Mouse (Mus musculus): Measurements from ENCODE around the gene Prf1.

Prf1 gene

DNA sequence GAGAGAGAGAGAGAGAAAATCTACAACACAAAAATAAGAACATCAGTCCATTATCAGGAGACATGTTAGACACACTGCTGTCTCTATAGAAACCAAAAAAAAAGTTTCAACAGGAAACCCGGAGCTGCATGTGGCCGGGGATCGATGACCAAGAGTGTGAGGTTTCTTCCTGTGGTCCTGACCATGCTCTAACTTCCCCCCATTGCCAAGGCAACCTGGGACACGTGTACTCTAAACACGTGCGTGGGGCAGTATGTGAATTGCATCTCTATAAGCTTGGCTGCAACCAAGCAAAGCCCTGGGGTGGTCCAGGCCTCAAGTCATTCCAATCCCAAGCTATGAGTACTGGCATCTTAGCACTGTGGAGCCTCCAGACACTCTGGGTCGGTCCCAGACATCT lies 36.9 kb downstream of the Prf1 start:
- in situ Hi-C loops (cut with MboI; ENCODE audit: unreplicated experiment in 2 of 2): loop anchor here (5.0 to 25.0 kb wide), 5 partner anchors 132 to 552 kb away; no protein-coding TSS in a partner anchor

GRCm38 (mm10) chr10:61336137-61336536 lies 38.5 kb downstream of the Prf1 start:
- in situ Hi-C loops (cut with MboI; ENCODE audit: unreplicated experiment in 2 of 2): loop anchor here (10.0 to 25.0 kb wide), 2 partner anchors 274 to 551 kb away; no protein-coding TSS in a partner anchor

- in situ Hi-C loops (cut with MboI; ENCODE audit: unreplicated experiment in 2 of 2): loop anchor here (10.0 to 25.0 kb wide), 2 partner anchors 274 to 552 kb away; no protein-coding TSS in a partner anchor
These were observed 39.0 kb downstream of the Prf1 start for GRCm38 (mm10) chr10:61336592-61336991.

DNA sequence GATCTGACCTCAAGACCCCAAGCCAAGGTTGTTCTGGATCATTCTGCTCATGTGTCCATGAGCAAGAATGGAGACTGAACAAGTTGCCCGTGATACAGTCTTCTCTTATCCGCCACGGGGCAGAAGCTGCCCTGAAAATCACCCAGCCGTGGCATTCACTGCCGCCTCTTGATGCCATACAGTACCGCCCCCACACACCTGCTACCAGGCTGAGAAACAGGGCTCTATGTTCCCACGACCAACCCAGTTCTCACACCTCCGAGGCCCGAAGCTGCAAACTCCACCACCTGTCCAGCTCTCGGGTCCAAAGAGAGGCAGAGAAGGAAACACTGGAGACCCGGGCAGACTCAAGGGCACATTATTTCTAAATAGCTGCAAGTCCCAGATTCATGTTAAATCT lies 40.0 kb downstream of the Prf1 start:
- in situ Hi-C loops (cut with MboI; ENCODE audit: unreplicated experiment in 2 of 2): loop anchor here (10.0 to 25.0 kb wide), 2 partner anchors 275 to 553 kb away; no protein-coding TSS in a partner anchor

DNA sequence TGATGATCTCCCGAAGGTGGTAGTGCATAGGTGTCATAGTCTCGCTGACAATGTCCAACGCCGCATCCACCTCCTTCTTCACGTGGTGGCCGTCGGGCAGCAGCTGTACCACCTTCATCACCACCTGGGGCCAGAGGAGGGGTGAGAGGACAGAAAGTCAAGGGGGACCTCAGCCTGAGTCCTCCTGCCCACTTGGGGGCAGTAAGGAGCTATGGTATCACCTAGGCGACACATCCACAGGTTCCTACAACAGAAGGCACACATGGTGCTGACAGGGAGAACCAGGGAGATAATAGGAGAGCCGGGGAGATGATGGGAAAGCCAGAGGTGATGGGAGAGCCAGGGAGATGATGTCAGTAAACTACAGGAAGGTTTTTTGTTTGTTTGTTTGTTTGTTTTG lies 41.6 kb downstream of the Prf1 start:
- in situ Hi-C loops (cut with MboI; ENCODE audit: unreplicated experiment in 2 of 2): loop anchor here (10.0 to 25.0 kb wide), 2 partner anchors 277 to 554 kb away; no protein-coding TSS in a partner anchor

DNA sequence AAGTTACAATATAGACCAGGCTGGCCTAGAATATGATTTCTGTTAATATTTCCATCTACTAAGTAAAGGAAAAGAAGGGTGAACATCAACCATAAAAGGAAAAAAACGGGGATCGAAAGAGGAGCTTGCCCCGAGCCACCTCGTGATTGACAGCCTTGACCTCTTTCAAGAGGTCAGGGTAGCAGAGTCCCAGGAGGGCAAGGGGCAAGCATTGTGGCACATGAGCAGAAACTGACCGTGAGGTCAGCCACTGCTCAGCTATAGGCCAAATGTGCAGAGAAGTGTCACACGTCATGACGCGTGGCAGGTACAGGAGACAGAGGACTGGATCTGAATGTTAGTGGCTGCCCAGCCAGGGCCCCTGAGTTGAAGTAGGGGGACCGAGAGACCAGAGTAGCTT lies 42.6 kb downstream of the Prf1 start:
- in situ Hi-C loops (cut with MboI; ENCODE audit: unreplicated experiment in 2 of 2): loop anchor here (5.0 to 25.0 kb wide), 2 partner anchors 278 to 317 kb away; no protein-coding TSS in a partner anchor

DNA sequence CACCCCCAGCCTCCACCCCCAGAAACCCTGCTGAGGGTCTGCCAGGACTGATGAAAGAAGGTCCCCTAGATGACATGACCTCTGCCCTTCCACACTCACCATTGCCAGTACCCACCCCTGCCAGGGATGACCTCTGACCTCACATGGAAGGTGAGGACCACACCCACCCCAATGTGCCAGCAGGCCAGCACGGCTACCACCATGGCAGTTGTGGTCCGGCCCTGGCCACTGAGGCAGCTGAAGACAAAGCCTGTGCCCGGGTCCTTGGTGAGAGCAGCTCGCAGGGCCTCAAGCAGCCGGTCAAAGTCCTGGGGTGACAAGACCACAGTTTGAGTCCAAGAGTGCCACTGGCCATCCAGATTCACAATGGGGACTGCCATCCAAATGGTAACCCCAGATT lies 43.4 kb downstream of the Prf1 start:
- in situ Hi-C loops (cut with MboI; ENCODE audit: unreplicated experiment in 2 of 2): loop anchor here (5.0 to 25.0 kb wide), 2 partner anchors 279 to 316 kb away; no protein-coding TSS in a partner anchor

DNA sequence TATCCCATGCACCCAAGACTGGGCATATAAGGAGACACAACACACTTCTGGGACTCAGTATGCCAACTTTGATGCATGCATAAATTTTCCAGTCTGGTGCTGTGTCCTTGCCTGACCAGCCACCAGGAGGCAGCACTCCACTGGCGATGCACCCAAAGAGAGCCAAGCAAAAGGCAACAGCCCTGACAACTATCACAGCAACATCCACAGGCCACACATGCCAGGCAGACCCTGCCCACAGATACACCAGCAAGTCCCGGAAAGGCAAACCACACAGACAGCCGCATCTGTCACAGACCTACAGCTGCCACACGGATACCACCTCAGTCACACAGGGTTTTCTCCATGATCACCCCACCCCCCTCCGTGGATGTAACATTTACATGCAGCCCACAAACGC lies 43.9 kb downstream of the Prf1 start:
- in situ Hi-C loops (cut with MboI; ENCODE audit: unreplicated experiment in 2 of 2): loop anchor here (5.0 to 25.0 kb wide), 2 partner anchors 279 to 316 kb away; no protein-coding TSS in a partner anchor

DNA sequence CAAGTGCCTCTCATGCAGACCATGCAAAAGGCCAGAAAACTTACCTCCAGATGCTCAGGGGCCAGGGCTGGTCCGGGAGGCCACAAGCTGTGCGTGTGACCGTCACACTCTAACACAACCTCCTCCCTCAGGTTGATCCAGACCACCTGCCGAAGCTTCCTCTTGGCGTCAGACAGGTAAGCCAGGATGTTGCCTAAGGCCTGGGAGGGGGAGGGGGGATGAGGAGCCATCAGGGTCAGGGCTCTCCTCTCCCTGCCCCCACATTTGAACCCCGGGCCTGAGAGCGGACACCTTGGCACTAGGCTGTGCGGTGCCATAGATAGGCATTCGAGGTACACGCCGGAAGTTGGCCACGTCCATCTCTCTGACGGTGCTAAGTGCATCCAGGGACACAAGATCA lies 45.1 kb downstream of the Prf1 start:
- in situ Hi-C loops (cut with MboI; ENCODE audit: unreplicated experiment in 2 of 2): loop anchor here (5.0 to 25.0 kb wide), 2 partner anchors 280 to 315 kb away; no protein-coding TSS in a partner anchor

DNA sequence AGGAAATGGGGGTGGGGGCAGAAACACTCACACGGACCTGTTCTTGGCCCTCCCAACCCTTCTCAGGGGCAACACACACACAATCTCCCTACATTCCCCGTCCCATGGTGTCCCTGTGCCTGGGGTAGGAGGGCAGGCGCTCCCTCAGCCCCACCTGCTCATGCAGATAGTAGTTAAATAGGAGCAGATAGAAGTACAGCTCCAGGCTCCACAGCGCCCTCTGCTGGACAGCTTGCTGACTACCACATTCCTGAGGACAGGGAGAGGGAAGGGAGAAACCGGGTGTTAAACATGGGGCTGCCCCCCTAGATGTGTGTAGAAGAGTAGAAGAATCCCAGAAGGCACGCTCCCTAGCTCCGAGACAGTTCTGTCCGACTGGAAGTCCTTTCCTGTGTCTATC lies 46.3 kb downstream of the Prf1 start:
- in situ Hi-C loops (cut with MboI; ENCODE audit: unreplicated experiment in 2 of 2): loop anchor here (5.0 to 25.0 kb wide), 2 partner anchors 282 to 313 kb away; no protein-coding TSS in a partner anchor

DNA sequence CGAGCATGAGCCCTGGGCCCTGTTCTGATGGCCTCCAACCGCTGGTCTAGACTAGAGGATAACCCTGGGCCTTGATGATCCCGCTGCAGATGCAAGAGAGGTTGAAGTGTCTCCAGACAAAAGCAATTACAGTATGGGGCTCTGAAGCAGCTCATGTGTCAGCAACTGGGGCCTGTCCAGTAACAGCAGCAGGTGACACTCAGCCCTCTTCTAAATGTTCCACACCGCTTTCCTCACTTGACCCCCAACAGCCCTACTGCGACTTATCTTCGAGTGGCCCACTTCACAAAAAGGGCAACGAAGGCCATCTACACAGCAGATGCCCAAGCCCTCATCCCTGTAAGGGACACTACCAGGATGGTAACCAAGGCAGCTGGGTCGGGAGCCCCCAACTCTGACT lies 47.5 kb downstream of the Prf1 start:
- in situ Hi-C loops (cut with MboI; ENCODE audit: unreplicated experiment in 2 of 2): loop anchor here in 1 of 2 experiments (25.0 kb wide), 1 partner anchor 283 kb away; no protein-coding TSS in a partner anchor

DNA sequence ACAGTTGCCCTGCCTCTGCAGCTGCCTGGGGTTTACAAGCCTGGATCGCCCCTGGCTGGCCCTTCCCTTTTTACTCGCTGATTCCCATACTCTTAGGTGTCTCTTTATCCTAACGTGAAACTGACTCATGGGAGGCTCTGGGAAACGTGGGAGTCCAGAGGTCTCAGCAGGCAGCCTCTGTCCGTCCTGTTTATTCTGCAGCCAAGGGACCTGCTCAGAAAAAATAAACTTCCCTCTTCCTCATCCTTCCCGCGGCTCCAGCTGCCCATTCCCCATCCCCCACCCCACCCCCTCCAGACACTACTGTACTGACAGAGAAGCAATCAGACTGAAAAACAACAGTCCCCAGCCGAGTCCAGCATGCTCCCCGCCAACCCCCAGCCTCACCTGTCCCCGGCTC lies 48.7 kb downstream of the Prf1 start:
- in situ Hi-C loops (cut with MboI; ENCODE audit: unreplicated experiment in 2 of 2): loop anchor here in 1 of 2 experiments (25.0 kb wide), 1 partner anchor 284 kb away; no protein-coding TSS in a partner anchor

DNA sequence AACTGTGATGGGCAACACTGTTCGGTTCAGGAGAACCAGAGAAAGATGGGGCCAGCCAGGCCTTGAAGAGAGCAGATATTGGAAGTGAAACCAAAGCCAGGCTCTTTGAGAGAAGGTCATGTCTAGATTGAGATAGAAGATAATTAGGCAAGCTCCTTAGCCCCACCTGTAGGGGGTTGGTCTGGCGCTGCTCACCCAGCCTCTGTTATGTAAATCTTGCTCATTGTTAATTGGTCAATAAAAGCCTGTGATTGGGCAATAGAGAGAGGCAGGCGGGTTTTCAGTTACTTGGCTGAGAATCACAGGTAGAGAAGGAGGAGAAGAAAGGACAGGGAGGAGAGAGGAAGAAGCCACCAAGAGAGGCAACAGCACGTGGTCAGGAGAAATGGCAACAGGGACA lies 53.6 kb downstream of the Prf1 start:
- in situ Hi-C loops (cut with MboI; ENCODE audit: unreplicated experiment in 2 of 2): no loop called here

All from v-Abl transformed pro-B cells (cell line).